Mouse (Mus musculus) hindbrain, embryonic 13.5 days (tissue): ENCODE measurements at regions not wholly inside any gene's neighbourhood (a gene's known extent, or its start where the extent isn't known, plus 50 kb on each side); places are given as distances from the start of the nearest gene placed in this dataset.
A peak's percentile ranks its signal among the peaks of the same experiment; 100 is the strongest.

ENCODE experiments used
- ATAC-seq: fragments of 200-750 bp; cut with Nextera tagmentation; 2 replicates; pipeline ENCODE4 v1.8.0; 2017; ENCODE audit warnings: moderate TSS enrichment; ENCODE audit not compliant: low FRiP score
- H3K27ac ChIP-seq: fragments of 300-500 bp; sonication (generic); 2 replicates; pipeline ENCODE4 v1.5.1; 2015; ENCODE audit warnings: inconsistent platforms, mild to moderate bottlenecking, moderate library complexity
- H3K27me3 ChIP-seq: fragments of 300-500 bp; sonication (generic); 2 replicates; pipeline ENCODE4 v1.6.1; 2015; ENCODE audit warnings: mild to moderate bottlenecking, inconsistent platforms
- H3K36me3 ChIP-seq: fragments of 300-500 bp; sonication (generic); 2 replicates; pipeline ENCODE4 v1.6.1; 2015; ENCODE audit warnings: mild to moderate bottlenecking, inconsistent platforms
- H3K4me1 ChIP-seq: fragments of 300-500 bp; sonication (generic); replicated peaks from 2 replicates; pipeline ENCODE4 v1.6.1; 2015; ENCODE audit warnings: inconsistent platforms
- H3K4me2 ChIP-seq: fragments of 300-500 bp; sonication (generic); 2 replicates; pipeline ENCODE4 v1.6.1; 2015; ENCODE audit warnings: inconsistent platforms, mild to moderate bottlenecking, moderate library complexity
- H3K4me3 ChIP-seq: fragments of 300-500 bp; sonication (generic); 2 replicates; pipeline ENCODE4 v1.5.1; 2015; ENCODE audit warnings: mild to moderate bottlenecking, inconsistent platforms
- H3K9ac ChIP-seq: fragments of 300-500 bp; sonication (generic); 2 replicates; pipeline ENCODE4 v1.6.1; 2015; ENCODE audit warnings: mild to moderate bottlenecking, inconsistent platforms
- H3K9me3 ChIP-seq: fragments of 300-500 bp; sonication (generic); 2 replicates; pipeline ENCODE4 v1.6.1; 2016; ENCODE audit warnings: inconsistent platforms
- WGBS: fragments of 180-500 bp; shearing (Covaris S2); methylation state at CpG from one replicate; pipeline ENCODE4 v1.1.7; 2015; 5-methylcytosine and 5-hydroxymethylcytosine counted together

DNA sequence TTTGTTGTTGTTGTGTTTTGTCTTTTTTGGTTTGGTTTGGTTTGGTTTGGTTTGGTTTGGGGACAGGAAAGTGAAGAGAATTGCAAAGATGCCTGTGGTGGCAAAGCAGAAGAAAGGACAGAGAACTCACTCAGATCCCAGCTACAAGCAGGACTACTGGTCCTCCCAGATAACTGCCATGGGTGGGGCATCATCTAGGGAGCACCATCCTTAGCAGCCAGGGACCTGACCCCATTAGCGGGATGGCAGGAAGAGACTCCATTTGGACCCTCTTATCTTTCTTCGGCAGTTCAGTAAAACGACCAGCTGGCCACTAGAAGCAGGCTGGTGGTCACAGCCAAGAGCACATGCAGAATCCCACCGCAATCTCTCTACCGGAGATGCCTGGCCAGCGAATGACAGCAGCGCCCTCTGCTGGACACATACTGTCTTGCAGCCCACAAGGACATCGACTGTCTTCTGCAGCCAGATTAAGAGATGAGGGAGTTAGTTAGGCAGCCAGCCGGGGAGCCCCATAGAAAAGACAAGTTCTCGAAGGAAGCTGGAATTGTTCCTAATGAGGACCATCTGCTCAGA lies 119.8 kb downstream of the Gm9195 start:
- Histone ChIP-seq H3K9me3 (no peaks in the 10 kb centered on the region), H3K27ac (no peak overlapping the region), H3K27me3 (0 out of 2 replicates have a peak, but pooled peaks cover 3% of the 10 kb centered on the region), H3K36me3 (no peaks in the 10 kb centered on the region), H3K9ac (no peak overlapping the region), H3K4me3 (no peak overlapping the region), H3K4me2 (peak overlapping the region; percentile 20; the same call in 1 of the 2 replicates), H3K4me1 (no peaks in the 10 kb centered on the region)
- WGBS = 9% methylated on average over 10 of the region's 10 CpGs
- ATAC-seq = peak; percentile 74

GRCm38 (mm10) chr14:72360829-72361520 lies 130.7 kb downstream of the Gm9195 start:
- peak; percentile 57; the same call in 1 of the 2 replicates for ATAC-seq
- H3K27ac ChIP-seq = no peak overlapping the region
- no peaks in the 10 kb centered on the region for H3K36me3 ChIP-seq
- 0 out of 2 replicates have a peak, but pooled peaks cover 5% of the 10 kb centered on the region for H3K4me1 ChIP-seq
- H3K9ac ChIP-seq = no peak overlapping the region
- H3K4me3 ChIP-seq = no peak overlapping the region
- no peak overlapping the region for H3K4me2 ChIP-seq
- 75% methylated on average over 4 of the region's 4 CpGs for WGBS
- no peaks in the 10 kb centered on the region for H3K27me3 ChIP-seq
- H3K9me3 ChIP-seq = no peaks in the 10 kb centered on the region

- Histone ChIP-seq H3K4me2 (no peak overlapping the region), H3K9ac (no peak overlapping the region), H3K9me3 (no peaks in the 10 kb centered on the region), H3K27ac (no peak overlapping the region), H3K4me3 (no peak overlapping the region), H3K4me1 (0 out of 2 replicates have a peak, but pooled peaks cover 5% of the 10 kb centered on the region), H3K36me3 (no peaks in the 10 kb centered on the region), H3K27me3 (no peaks in the 10 kb centered on the region)
- 78% methylated on average over 7 of the region's 7 CpGs for WGBS
- 0 out of 2 replicates have a peak, but pooled peaks have one; percentile 24 for ATAC-seq
These were observed 131.5 kb downstream of the Gm9195 start for GRCm38 (mm10) chr14:72360181-72360580.

DNA sequence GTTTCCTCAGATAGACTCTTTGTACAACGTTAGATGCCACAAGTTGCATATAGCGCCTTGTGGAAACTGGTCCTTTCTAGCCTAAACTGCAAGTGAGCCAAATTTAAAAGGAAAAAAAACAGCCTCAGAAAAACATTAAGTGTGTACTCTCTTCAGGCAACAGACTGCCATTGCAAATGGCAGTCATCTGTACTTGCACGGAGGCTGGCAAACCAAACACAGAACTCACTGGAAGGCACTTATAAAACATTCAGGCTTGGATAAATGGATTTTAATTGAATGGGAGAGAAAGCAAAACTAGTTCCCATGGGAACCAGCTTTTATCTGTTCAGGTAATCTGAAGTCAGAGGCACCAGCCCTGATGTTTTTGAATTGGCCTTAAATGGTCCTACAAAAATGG lies 133.7 kb downstream of the Gm9195 start:
- no peak for ATAC-seq
- no peaks in the 10 kb centered on the region for H3K9me3 ChIP-seq
- no peak overlapping the region for H3K4me2 ChIP-seq
- no peak overlapping the region for H3K4me3 ChIP-seq
- H3K9ac ChIP-seq = no peak overlapping the region
- 91% methylated on average over 3 of the region's 3 CpGs for WGBS
- H3K27me3 ChIP-seq = no peaks in the 10 kb centered on the region
- no peaks in the 10 kb centered on the region for H3K36me3 ChIP-seq
- H3K4me1 ChIP-seq = 0 out of 2 replicates have a peak, but pooled peaks cover 5% of the 10 kb centered on the region
- H3K27ac ChIP-seq = no peak overlapping the region

- Histone ChIP-seq H3K4me3 (no peak overlapping the region), H3K27me3 (no peaks in the 10 kb centered on the region), H3K36me3 (no peaks in the 10 kb centered on the region), H3K9ac (no peak overlapping the region), H3K4me1 (no peaks in the 10 kb centered on the region; the same call in 1 of the 2 replicates), H3K9me3 (no peaks in the 10 kb centered on the region), H3K27ac (no peak overlapping the region), H3K4me2 (no peak overlapping the region)
- WGBS = 52% methylated on average over 5 of the region's 5 CpGs
- no peak for ATAC-seq
These were observed 149.5 kb downstream of the Gm9195 start for GRCm38 (mm10) chr14:72342181-72342580.

DNA sequence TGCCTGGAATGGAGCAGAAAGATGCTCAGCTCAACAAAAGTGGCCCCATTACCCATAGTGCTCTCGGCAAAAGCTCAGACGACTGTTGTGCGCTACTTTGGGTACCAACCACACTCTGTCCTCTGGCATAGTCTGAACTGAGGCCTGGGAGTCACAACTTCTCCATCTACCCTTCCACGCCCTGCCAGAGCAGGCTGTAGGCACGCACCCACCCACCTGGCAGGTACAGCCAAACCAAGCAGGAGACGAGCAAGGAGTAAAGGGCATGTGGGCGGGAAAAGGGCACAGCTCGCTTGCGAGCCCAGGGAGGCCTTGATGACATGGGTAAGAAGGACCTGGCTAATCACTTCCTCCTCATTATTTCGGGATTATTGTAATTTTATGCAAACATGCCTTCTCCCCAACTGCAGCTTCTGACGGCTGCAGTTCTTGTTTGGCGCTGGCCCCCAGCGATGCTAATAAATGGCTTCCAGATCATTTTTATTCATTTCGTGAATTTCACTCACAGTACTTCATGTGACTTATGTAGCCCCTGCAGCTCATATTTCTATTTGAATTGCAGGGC lies 150.0 kb downstream of the Gm9195 start:
- Histone ChIP-seq H3K27ac (peak overlapping the region; percentile 35; the same call in 1 of the 2 replicates), H3K9me3 (no peaks in the 10 kb centered on the region), H3K4me3 (no peak overlapping the region), H3K36me3 (no peaks in the 10 kb centered on the region), H3K4me1 (no peaks in the 10 kb centered on the region; the same call in 1 of the 2 replicates), H3K27me3 (no peaks in the 10 kb centered on the region), H3K4me2 (no peak overlapping the region), H3K9ac (no peak overlapping the region)
- no peak for ATAC-seq
- 65% methylated on average over 14 of the region's 14 CpGs for WGBS

DNA sequence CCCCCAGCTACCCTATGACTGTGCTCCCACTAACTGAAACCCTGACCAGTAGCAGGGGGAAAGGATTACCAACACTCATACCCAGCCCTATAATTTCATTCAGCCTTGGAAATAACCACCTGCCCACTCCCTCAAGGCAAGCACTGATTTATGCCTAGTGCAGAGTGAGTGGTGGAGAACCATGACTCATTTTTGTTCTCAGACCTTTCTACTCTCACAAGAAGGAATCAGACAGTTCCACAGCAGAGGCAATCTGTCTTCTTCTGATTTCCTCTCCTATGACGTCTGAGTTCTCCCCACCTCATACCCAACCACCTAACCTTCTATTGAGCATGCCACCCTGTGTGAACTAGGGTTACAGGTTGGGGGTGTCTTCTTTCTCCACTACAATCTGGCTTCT lies 153.6 kb downstream of the Gm9195 start:
- no peak overlapping the region for H3K4me2 ChIP-seq
- no peak overlapping the region for H3K4me3 ChIP-seq
- H3K9me3 ChIP-seq = no peaks in the 10 kb centered on the region
- no peak overlapping the region for H3K27ac ChIP-seq
- no peaks in the 10 kb centered on the region for H3K36me3 ChIP-seq
- WGBS = 86% methylated on average over 1 of the region's 1 CpGs
- ATAC-seq = no peak
- H3K4me1 ChIP-seq = no peaks in the 10 kb centered on the region; the same call in 1 of the 2 replicates
- H3K27me3 ChIP-seq = no peaks in the 10 kb centered on the region
- no peak overlapping the region for H3K9ac ChIP-seq

DNA sequence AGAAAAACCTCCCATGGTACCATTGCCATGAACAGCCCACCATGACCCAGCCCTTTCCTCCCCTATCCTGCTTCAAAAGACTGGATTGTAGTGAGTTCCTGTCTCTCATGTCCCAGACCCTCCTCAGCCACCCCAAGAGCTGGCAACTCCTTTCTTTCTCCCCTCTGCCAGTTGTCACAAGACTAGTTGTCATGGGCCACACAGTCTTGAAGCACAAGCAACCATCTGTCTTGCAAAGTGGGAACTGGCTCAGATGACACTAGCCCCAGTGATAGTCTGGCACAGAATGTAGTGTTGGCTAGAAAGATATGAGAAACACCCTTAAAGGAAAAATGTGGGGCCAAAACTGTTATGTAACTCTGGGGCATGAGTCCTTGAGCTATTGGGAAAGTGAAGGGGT lies 187.8 kb downstream of the Gm9195 start:
- H3K4me1 ChIP-seq = no peaks in the 10 kb centered on the region
- H3K9me3 ChIP-seq = no peaks in the 10 kb centered on the region
- no peaks in the 10 kb centered on the region for H3K36me3 ChIP-seq
- H3K4me3 ChIP-seq = no peak overlapping the region
- H3K4me2 ChIP-seq = no peak overlapping the region
- ATAC-seq = no peak
- H3K27me3 ChIP-seq = 0 out of 2 replicates have a peak, but pooled peaks cover 4% of the 10 kb centered on the region
- no peak overlapping the region for H3K27ac ChIP-seq
- H3K9ac ChIP-seq = no peak overlapping the region

- Histone ChIP-seq H3K27ac (no peak overlapping the region), H3K4me2 (no peak overlapping the region), H3K9me3 (no peaks in the 10 kb centered on the region), H3K36me3 (no peaks in the 10 kb centered on the region), H3K4me3 (no peak overlapping the region), H3K4me1 (peaks cover 8% of the 10 kb centered on the region; the same call in 1 of the 2 replicates), H3K9ac (no peak overlapping the region), H3K27me3 (0 out of 2 replicates have a peak, but pooled peaks cover 4% of the 10 kb centered on the region)
- WGBS = 77% methylated on average over 1 of the region's 1 CpGs
- ATAC-seq = no peak
These were observed 191.6 kb downstream of the Gm9195 start for GRCm38 (mm10) chr14:72300026-72300425.

DNA sequence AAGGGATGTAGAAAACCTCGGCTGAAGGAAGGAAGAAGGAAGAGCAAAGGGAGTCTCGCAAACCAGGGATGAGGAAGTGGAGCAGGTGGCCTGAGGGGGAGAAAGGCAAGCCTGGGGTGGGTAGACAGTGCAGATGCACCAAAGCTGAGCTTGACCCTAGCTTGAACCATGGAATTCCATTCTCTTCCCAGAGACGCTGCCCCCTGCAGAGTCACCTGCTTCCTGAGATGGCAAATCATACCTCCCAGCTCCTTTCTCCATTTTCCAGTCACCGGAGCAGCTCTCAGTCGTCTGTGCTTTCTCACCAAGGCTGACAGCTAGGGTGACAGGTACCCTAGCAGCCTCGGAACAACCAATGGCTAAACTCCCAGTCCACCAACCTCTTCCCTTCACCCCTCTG lies 197.0 kb downstream of the Gm9195 start:
- H3K4me1 ChIP-seq = peaks cover 24% of the 10 kb centered on the region
- no peak overlapping the region for H3K4me3 ChIP-seq
- H3K27me3 ChIP-seq = no peaks in the 10 kb centered on the region
- H3K9me3 ChIP-seq = no peaks in the 10 kb centered on the region
- no peak overlapping the region for H3K4me2 ChIP-seq
- no peaks in the 10 kb centered on the region for H3K36me3 ChIP-seq
- 38% methylated on average over 6 of the region's 6 CpGs for WGBS
- H3K27ac ChIP-seq = no peak overlapping the region
- no peak for ATAC-seq
- no peak overlapping the region for H3K9ac ChIP-seq

- Histone ChIP-seq H3K27ac (no peak overlapping the region; the same call in 1 of the 2 replicates), H3K36me3 (no peaks in the 10 kb centered on the region), H3K4me1 (peaks cover 24% of the 10 kb centered on the region), H3K4me2 (no peak overlapping the region), H3K4me3 (no peak overlapping the region), H3K9ac (no peak overlapping the region), H3K27me3 (no peaks in the 10 kb centered on the region), H3K9me3 (no peaks in the 10 kb centered on the region)
- WGBS = 69% methylated on average over 9 of the region's 9 CpGs
- ATAC-seq = peak; percentile 73
These were observed 197.8 kb downstream of the Gm9195 start for GRCm38 (mm10) chr14:72293677-72294387.

DNA sequence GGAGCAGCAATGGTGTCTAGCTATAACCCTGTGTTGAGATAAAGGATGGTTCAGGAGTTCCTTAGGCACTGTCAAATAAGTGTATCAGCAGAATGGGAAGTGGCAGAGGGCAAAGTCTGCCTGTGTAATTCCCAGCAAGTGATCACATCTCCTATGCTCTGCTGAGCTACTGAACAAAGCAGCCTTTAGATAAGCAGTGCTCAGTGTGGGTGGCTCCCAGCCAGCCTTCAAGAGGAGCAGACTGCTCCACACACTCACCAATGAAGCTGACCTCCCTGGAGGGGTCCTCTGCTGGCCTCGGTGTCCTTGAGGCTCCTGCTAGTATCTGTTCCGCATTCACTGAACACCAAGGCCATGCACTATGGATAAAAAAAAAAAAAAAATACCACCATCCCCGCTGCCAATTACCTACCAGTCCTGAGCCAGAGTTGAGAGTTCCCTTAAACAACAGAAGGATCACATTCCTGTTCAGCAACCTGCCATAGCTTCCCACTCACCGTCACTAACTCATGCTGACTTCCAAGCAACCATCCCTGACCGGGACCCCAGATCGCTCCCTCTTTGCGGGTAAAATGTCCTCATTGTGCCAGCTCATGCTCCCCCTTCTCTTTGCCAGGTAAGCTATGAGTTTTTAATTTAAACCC lies 198.9 kb downstream of the Gm9195 start:
- Histone ChIP-seq H3K27me3 (no peaks in the 10 kb centered on the region), H3K9me3 (no peaks in the 10 kb centered on the region), H3K27ac (no peak overlapping the region), H3K4me2 (no peak overlapping the region), H3K4me1 (peaks cover 24% of the 10 kb centered on the region), H3K4me3 (no peak overlapping the region), H3K9ac (no peak overlapping the region), H3K36me3 (no peaks in the 10 kb centered on the region)
- no peak for ATAC-seq
- WGBS = 69% methylated on average over 7 of the region's 7 CpGs
